In the genomic region with DNA sequence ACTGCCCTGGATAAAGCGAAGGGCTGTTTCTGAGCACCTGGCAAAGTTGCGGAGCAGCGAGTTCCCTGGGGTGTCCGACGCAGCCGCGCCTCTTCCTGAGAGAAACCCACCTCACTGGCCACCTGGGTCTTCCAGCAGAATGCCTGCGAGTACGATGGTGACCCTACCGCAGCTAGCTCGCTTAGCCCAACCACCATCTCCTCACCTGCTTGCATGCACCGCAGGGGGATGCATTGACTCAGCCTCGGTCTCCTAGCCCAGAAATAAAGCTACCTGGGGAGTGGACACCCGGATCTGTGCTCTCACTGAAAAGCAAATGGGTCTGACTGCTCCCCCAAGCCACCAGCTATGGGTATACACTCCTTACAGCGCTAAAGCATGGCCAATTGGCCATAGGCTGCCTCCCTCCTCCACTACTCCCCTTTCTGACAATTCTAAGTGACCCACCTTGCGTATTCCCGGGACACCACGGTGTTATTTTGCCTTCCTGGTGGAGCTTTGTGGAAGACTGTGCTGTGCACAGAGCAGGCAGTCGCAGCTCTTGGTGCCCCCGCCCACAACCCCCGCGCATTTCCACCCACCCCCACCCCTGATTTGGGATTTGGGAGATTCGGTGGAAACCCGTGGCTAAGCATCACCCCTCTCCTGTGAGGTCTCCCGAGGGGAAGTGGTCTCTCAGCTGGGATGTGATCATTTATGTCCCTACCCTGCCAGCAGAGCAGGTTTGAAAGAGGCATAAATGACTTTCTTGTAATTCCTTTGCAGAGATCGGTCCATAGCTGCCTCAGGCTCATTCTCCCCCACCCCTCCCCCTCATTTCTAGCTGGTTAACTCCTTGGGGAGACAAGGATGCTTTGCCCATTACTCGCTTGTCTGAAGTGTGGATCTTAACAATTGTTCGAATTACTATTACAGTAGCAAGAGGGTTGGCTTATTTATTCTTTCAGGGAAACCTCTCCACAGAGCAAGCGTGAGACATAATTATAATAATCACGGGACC, we compare ENCODE assay signal across 8 mouse cellular contexts. TPM values are rescaled to one million over a fixed set of nuclear protein-coding genes. Genes with fewer than 3 reads are reported as not detected.
DNase-seq lines count a peak whose midpoint lies in the region; ATAC-seq and TF ChIP-seq lines count a peak whose summit lies in the region.

Gene Lypd1, minus strand, starts transcription at position 501 of the 1,000 bp plus-strand sequence.

- peak within 1 kb of the TSS; percentile 94 for H3K4me2 ChIP-seq in lung, embryonic 14.5 days
- peak within 1 kb of the TSS; percentile 87 for H3K4me2 ChIP-seq in intestine, postnatal 0 days (replicated peaks; ENCODE audit: low read depth)
- H3K4me2 ChIP-seq in midbrain, embryonic 13.5 days (replicated peaks), result peak within 1 kb of the TSS; percentile 90

- H3K27ac ChIP-seq in lung, embryonic 14.5 days (ENCODE audit: low read depth), result no peak within 1 kb of the TSS
- H3K27ac ChIP-seq in intestine, postnatal 0 days (ENCODE audit: low read depth, low read length), result no peak within 1 kb of the TSS
- H3K27ac ChIP-seq in midbrain, embryonic 13.5 days, result no peak within 1 kb of the TSS

- no peaks in the 10 kb centered on the region for H3K36me3 ChIP-seq in lung, embryonic 14.5 days (ENCODE audit: insufficient read depth)
- H3K36me3 ChIP-seq in intestine, postnatal 0 days (ENCODE audit: control insufficient read depth, insufficient read depth), result no peaks in the 10 kb centered on the region
- no peaks in the 10 kb centered on the region for H3K36me3 ChIP-seq in midbrain, embryonic 13.5 days

- peak within 1 kb of the TSS; percentile 23; the same call in 1 of the 2 replicates for H3K9ac ChIP-seq in lung, embryonic 14.5 days
- H3K9ac ChIP-seq in intestine, postnatal 0 days (ENCODE audit: low read depth, low read length), result peak within 1 kb of the TSS; percentile 42; the same call in 1 of the 2 replicates
- peak within 1 kb of the TSS; percentile 72 for H3K9ac ChIP-seq in midbrain, embryonic 13.5 days (replicated peaks)

- H3K9me3 ChIP-seq in lung, embryonic 14.5 days (ENCODE audit: low read depth, low read length), result no peaks in the 10 kb centered on the region
- H3K9me3 ChIP-seq in intestine, postnatal 0 days (ENCODE audit: control insufficient read depth), result no peaks in the 10 kb centered on the region
- H3K9me3 ChIP-seq in midbrain, embryonic 13.5 days, result no peaks in the 10 kb centered on the region

- H3K4me3 ChIP-seq in lung, embryonic 14.5 days (ENCODE audit: low read depth, low read length), result peak within 1 kb of the TSS; percentile 44
- peak within 1 kb of the TSS; percentile 46 for H3K4me3 ChIP-seq in intestine, postnatal 0 days (ENCODE audit: low read depth, low read length)
- peak within 1 kb of the TSS; percentile 55 for H3K4me3 ChIP-seq in midbrain, embryonic 13.5 days (replicated peaks)

- no peaks in the 10 kb centered on the region for H3K4me1 ChIP-seq in lung, embryonic 14.5 days (ENCODE audit: insufficient read depth)
- H3K4me1 ChIP-seq in intestine, postnatal 0 days (replicated peaks; ENCODE audit: control insufficient read depth, insufficient read depth, low read length), result peaks cover 4% of the 10 kb centered on the region; the same call in 1 of the 2 replicates
- H3K4me1 ChIP-seq in midbrain, embryonic 13.5 days (replicated peaks), result peaks cover 32% of the 10 kb centered on the region

- H3K27me3 ChIP-seq in lung, embryonic 14.5 days (ENCODE audit: insufficient read depth, low read length), result peaks cover 37% of the 10 kb centered on the region
- peaks cover 35% of the 10 kb centered on the region for H3K27me3 ChIP-seq in intestine, postnatal 0 days (replicated peaks; ENCODE audit: control insufficient read depth, insufficient read depth, low read length)
- H3K27me3 ChIP-seq in midbrain, embryonic 13.5 days, result peaks cover 29% of the 10 kb centered on the region

- 0 out of 2 replicates have a peak, but pooled peaks have one; percentile 10 for ATAC-seq in lung, embryonic 14.5 days (ENCODE audit: insufficient read depth)
- no peak for ATAC-seq in intestine, postnatal 0 days
- peak; percentile 29 for ATAC-seq in midbrain, embryonic 13.5 days

- peak; percentile 4 for DNase-seq in adrenal gland, adult 8-10 months
- no peak for DNase-seq in adrenal gland, postnatal 4 days (ENCODE audit: low spot score in 2 of 2)
- no peak for DNase-seq in lung, embryonic 14.5 days
- DNase-seq in lung, postnatal 25 days (ENCODE audit: low spot score), result no peak
- DNase-seq in ovary, postnatal 36 days (ENCODE audit: low spot score), result no peak
- DNase-seq in adipocyte (ENCODE audit: low spot score), result no peak

- no peak for TF ChIP-seq CTCF in lung, embryonic 14.5 days (IDR thresholded peaks at IDR 0.05; ENCODE audit: low read depth)
- TF ChIP-seq CTCF in intestine, postnatal 0 days (IDR thresholded peaks at IDR 0.05; ENCODE audit: low read depth), result no peak

- WGBS in lung, embryonic 14.5 days, result 8% methylated on average over 30 of the region's 30 CpGs
- WGBS in intestine, postnatal 0 days, result 7% methylated on average over 30 of the region's 30 CpGs
- 3% methylated on average over 30 of the region's 30 CpGs for WGBS in midbrain, embryonic 13.5 days

RNA-seq across cellular contexts. Expression of gene Lypd1, which starts in this region (rescaled TPM):
- 10 to 100 TPM in 3 of 4 experiments, 1 to 10 TPM in 1; 9.9 to 17.8 (median 13.7) TPM for total RNA-seq in adrenal gland, adult 8-10 months (2022)
- total RNA-seq in adrenal gland, postnatal 4 days (2021), result 1 to 10 TPM; 2.1 to 2.7 TPM
- polyA plus RNA-seq in lung, embryonic 14.5 days (2014; fragmentation: Nextera tagmentation; extraction: Ambion mirVana), result 0.65 and 0.91 TPM in 2 replicates
- 4.4 and 5.8 TPM in 2 replicates for polyA plus RNA-seq in intestine, postnatal 0 days (2015; fragmentation: Nextera tagmentation; extraction: Ambion mirVana)
- 32.6 and 33.3 TPM in 2 replicates for polyA plus RNA-seq in midbrain, embryonic 13.5 days (2015; fragmentation: Nextera tagmentation; extraction: Ambion mirVana)

Comparison
In these comparisons a context has a peak if more than half of its experiments do, and no peak if none do; other contexts are left out.
1. Peak in ATAC-seq, H3K4me3 ChIP-seq, H3K9ac ChIP-seq and H3K4me2 ChIP-seq in lung, embryonic 14.5 days; RNA of the gene not detected or under 1 TPM.